In genomic region chr2:167457213-167457612, GRCm38 (mm10) we compare ENCODE assay signal across 19 mouse cellular contexts. TPM values are rescaled to one million over a fixed set of nuclear protein-coding genes. Genes with fewer than 3 reads are reported as not detected.
DNase-seq lines count a peak whose midpoint lies in the region; ATAC-seq and TF ChIP-seq lines count a peak whose summit lies in the region.
"Had no signal": no experiment of that assay in that cellular context is flagged by ENCODE, and none has a peak within 500 bp of the region (broad histone marks: within the 10 kb centered on the region; RNA-seq: fewer than 3 reads in every experiment).

No protein-coding gene starts in this region.

- H3K4me3 ChIP-seq in lung, adult 2 months (replicated peaks; ENCODE audit: extremely low read depth, low read depth, low read length), result no peak overlapping the region
- H3K4me3 ChIP-seq: embryonic facial prominence, embryonic 12.5 days; hindbrain, embryonic 15.5 days; limb, embryonic 12.5 days; liver, embryonic 13.5 days; megakaryocyte, embryonic 14.5 days had no signal

- no peak for DNase-seq in cerebellum, postnatal 4 days (ENCODE audit: low spot score in 2 of 2)
- DNase-seq in brain, adult 2 months (ENCODE audit: low read depth, low spot score), result peak; percentile 96
- DNase-seq in cerebellum, adult 9-11 months, result peak; percentile 94
- no peak for DNase-seq in layer of hippocampus, adult 11-12 months (ENCODE audit: low spot score)
- DNase-seq in lung, adult 2 months, result no peak
- DNase-seq in adrenal gland, adult (ENCODE audit: inconsistent age in 2 of 2, low spot score in 1 of 2), result no peak
- DNase-seq: forebrain, postnatal 0 days; gastrocnemius, postnatal 36 days; heart, postnatal 14 days; liver, embryonic 13.5 days; right cerebral cortex, postnatal 4 days; thymus, postnatal 25 days had no signal

- TF ChIP-seq CTCF in lung, adult 2 months (IDR thresholded peaks at IDR 0.05; ENCODE audit: insufficient read depth, low read length), result no peak

- ATAC-seq in cerebellum, adult (ENCODE audit: insufficient number of reproducible peaks, low FRiP score, low TSS enrichment), result peak; percentile 34; the same call in 1 of the 2 replicates
- ATAC-seq in granulocyte monocyte progenitor cell, adult 5-6 weeks (replicated peaks; ENCODE audit: poor library complexity, severe bottlenecking), result peak; percentile 53
- ATAC-seq: forebrain, postnatal 0 days; intestine, postnatal 0 days had no signal

- 79% methylated on average over 9 of the region's 9 CpGs for WGBS in lung, adult 2 months

- no peak for TF ChIP-seq POLR2A in lung, adult 2 months (IDR thresholded peaks at IDR 0.05; ENCODE audit: borderline replicate concordance, extremely low read depth, low read depth, low read length)

- no peaks in the 10 kb centered on the region for H3K4me1 ChIP-seq in lung, adult 2 months (ENCODE audit: control insufficient read depth, insufficient read depth, low read length)
- H3K4me1 ChIP-seq: embryonic facial prominence, embryonic 12.5 days; hindbrain, embryonic 15.5 days; limb, embryonic 12.5 days; megakaryocyte, embryonic 14.5 days had no signal

RNA-seq across cellular contexts. Expression of gene Rnf114, which starts 35.2 kb away (rescaled TPM):
- total RNA-seq in granulocyte monocyte progenitor cell, adult 5-6 weeks (2014; fragmentation: Nextera tagmentation), result 39.8 and 49.3 TPM in 2 replicates
- 24.3 and 25.7 TPM in 2 replicates for total RNA-seq in granulocyte monocyte progenitor cell, adult 5-6 weeks (2017)
- polyA plus RNA-seq in lung, adult 2 months (2012; rRNA removed), result 87.2 and 122 TPM in 2 replicates

RNA-seq across cellular contexts. Expression of gene Spata2, which starts 35.5 kb away (rescaled TPM):
- total RNA-seq in granulocyte monocyte progenitor cell, adult 5-6 weeks (2014; fragmentation: Nextera tagmentation), result 11.5 and 24.7 TPM in 2 replicates
- total RNA-seq in granulocyte monocyte progenitor cell, adult 5-6 weeks (2017), result 7.4 and 8.1 TPM in 2 replicates
- 23.3 and 23.5 TPM in 2 replicates for polyA plus RNA-seq in lung, adult 2 months (2012; rRNA removed)

RNA-seq across cellular contexts. Expression of gene Slc9a8, which starts 35.7 kb away (rescaled TPM):
- 39.4 and 54.4 TPM in 2 replicates for total RNA-seq in granulocyte monocyte progenitor cell, adult 5-6 weeks (2014; fragmentation: Nextera tagmentation)
- 21.1 and 22.0 TPM in 2 replicates for total RNA-seq in granulocyte monocyte progenitor cell, adult 5-6 weeks (2017)
- polyA plus RNA-seq in lung, adult 2 months (2012; rRNA removed), result 32.0 and 41.7 TPM in 2 replicates

Comparison
In these comparisons a context has a peak if more than half of its experiments do, and no peak if none do; other contexts are left out.
1. DNase-seq: peak in brain, adult 2 months (single experiment) and cerebellum, adult 9-11 months (single experiment); none in cerebellum, postnatal 4 days (0 of 2), layer of hippocampus, adult 11-12 months (single experiment), lung, adult 2 months (single experiment) and adrenal gland, adult (0 of 2).